Mouse (Mus musculus) intestine, postnatal 0 days (tissue): ENCODE results near the gene Hoxc13. TPM values are rescaled to one million over a fixed set of nuclear protein-coding genes. Genes with fewer than 3 reads are reported as not detected.

Experiments used
- ATAC-seq: fragments of 200-750 bp; cut with Nextera tagmentation; 2 replicates; pipeline ENCODE4 v1.8.0; 2017; ENCODE audit warnings: mild to moderate bottlenecking, moderate TSS enrichment, moderate library complexity
- H3K27ac ChIP-seq: fragments of 300-500 bp; sonication (generic); 2 replicates; pipeline ENCODE4 v1.5.1; 2014; ENCODE audit warnings: mild to moderate bottlenecking, low read depth, low read length, moderate library complexity
- H3K27me3 ChIP-seq: fragments of 300-500 bp; sonication (generic); replicated peaks from 2 replicates; pipeline ENCODE4 v1.6.1; 2014; ENCODE audit warnings: low read length, mixed read lengths; ENCODE audit not compliant: control insufficient read depth, insufficient read depth
- H3K36me3 ChIP-seq: fragments of 300-500 bp; sonication (generic); 2 replicates; pipeline ENCODE4 v1.6.1; 2014; ENCODE audit warnings: mild to moderate bottlenecking, moderate library complexity; ENCODE audit not compliant: control insufficient read depth, insufficient read depth
- H3K4me1 ChIP-seq: fragments of 300-500 bp; sonication (generic); replicated peaks from 2 replicates; pipeline ENCODE4 v1.6.1; 2014; ENCODE audit warnings: antibody characterized with exemption, low read length, mixed read lengths; ENCODE audit not compliant: control insufficient read depth, insufficient read depth
- H3K4me2 ChIP-seq: fragments of 300-500 bp; sonication (generic); replicated peaks from 2 replicates; pipeline ENCODE4 v1.6.1; 2014; ENCODE audit warnings: low read depth, mild to moderate bottlenecking, moderate library complexity
- H3K4me3 ChIP-seq: fragments of 300-500 bp; sonication (generic); 2 replicates; pipeline ENCODE4 v1.5.1; 2014; ENCODE audit warnings: low read depth, low read length
- H3K9ac ChIP-seq: fragments of 300-500 bp; sonication (generic); 2 replicates; pipeline ENCODE4 v1.6.1; 2014; ENCODE audit warnings: mild to moderate bottlenecking, low read depth, low read length
- H3K9me3 ChIP-seq: fragments of 300-500 bp; sonication (generic); 2 replicates; pipeline ENCODE4 v1.6.1; 2016; ENCODE audit warnings: mixed run types; ENCODE audit not compliant: control insufficient read depth
- CTCF ChIP-seq: sonication (generic); IDR thresholded peaks from 2 replicates; pipeline ENCODE4 v1.5.1; 2016; ENCODE audit warnings: low read depth, mild to moderate bottlenecking, control low read depth, antibody characterized with exemption, moderate library complexity
- WGBS: fragments of 180-500 bp; shearing (Covaris S2); extraction: QIAGEN DNeasy Blood & Tissue Kit; methylation state at CpG from one replicate; pipeline ENCODE4 v1.1.7; 2014; 5-methylcytosine and 5-hydroxymethylcytosine counted together
- polyA plus RNA-seq: library from polyadenylated mRNA; unstranded; fragments of >200 nt; fragmentation: Nextera tagmentation; extraction: Ambion mirVana; gene quantifications from 2 replicates; pipeline ENCODE4 v1.2.1, GENCODE M21; 2015

Hoxc13 gene
- polyA plus RNA-seq, 1 experiment from 2014 or later = not detected

DNA sequence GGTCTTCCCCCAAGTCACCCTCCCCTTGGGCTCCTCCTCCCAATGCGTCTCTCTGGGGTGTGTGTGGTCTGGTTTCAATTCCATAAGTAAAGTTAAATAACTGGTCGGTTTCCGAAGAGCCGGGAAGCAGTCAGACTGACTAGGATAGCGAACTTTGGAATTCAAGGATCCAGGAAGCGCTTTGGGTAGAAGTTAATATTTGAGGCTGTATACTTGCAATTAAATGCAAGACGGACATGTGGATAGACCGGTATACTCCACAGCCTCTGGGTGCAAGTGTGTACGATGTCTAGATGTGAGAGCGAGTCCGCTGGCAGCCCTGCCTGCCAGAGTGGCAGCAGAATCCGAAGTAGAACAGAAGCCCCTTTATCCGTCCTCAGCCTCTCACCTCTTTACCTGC is 41.6 kb downstream of the Hoxc13 start:
- Histone ChIP-seq H3K27me3 (peaks cover 96% of the 10 kb centered on the region), H3K4me2 (no peak overlapping the region)
- ATAC-seq = no peak

GRCm38 (mm10) chr15:102963259-102963658 is 42.4 kb downstream of the Hoxc13 start:
- H3K27me3 ChIP-seq = peaks cover 95% of the 10 kb centered on the region
- ATAC-seq = no peak
- H3K9ac ChIP-seq = no peak overlapping the region
- no peaks in the 10 kb centered on the region for H3K36me3 ChIP-seq
- no peaks in the 10 kb centered on the region for H3K9me3 ChIP-seq
- no peak for TF ChIP-seq CTCF
- WGBS = 5% methylated on average over 8 of the region's 8 CpGs
- no peak overlapping the region for H3K4me3 ChIP-seq
- no peak overlapping the region for H3K27ac ChIP-seq
- H3K4me1 ChIP-seq = no peaks in the 10 kb centered on the region
- H3K4me2 ChIP-seq = peak overlapping the region; percentile 41; the same call in 1 of the 2 replicates

More for the DNA sequence above, 41.6 kb downstream of the Hoxc13 start:
- Histone ChIP-seq H3K36me3 (no peaks in the 10 kb centered on the region), H3K9me3 (no peaks in the 10 kb centered on the region), H3K9ac (no peak overlapping the region), H3K27ac (no peak overlapping the region), H3K4me3 (peak overlapping the region; percentile 1; the same call in 1 of the 2 replicates), H3K4me1 (no peaks in the 10 kb centered on the region)
- 4% methylated on average over 13 of the region's 13 CpGs for WGBS
- no peak for TF ChIP-seq CTCF

GRCm38 (mm10) chr15:102963671-102964640 is 43.1 kb downstream of the Hoxc13 start:
- H3K4me1 ChIP-seq = no peaks in the 10 kb centered on the region
- no peak overlapping the region for H3K9ac ChIP-seq
- H3K4me3 ChIP-seq = peak overlapping the region; percentile 11; the same call in 1 of the 2 replicates
- 2% methylated on average over 28 of the region's 28 CpGs for WGBS
- peaks cover 95% of the 10 kb centered on the region for H3K27me3 ChIP-seq
- H3K36me3 ChIP-seq = no peaks in the 10 kb centered on the region
- no peaks in the 10 kb centered on the region for H3K9me3 ChIP-seq
- TF ChIP-seq CTCF = no peak
- H3K27ac ChIP-seq = no peak overlapping the region
- H3K4me2 ChIP-seq = peak overlapping the region; percentile 41
- ATAC-seq = no peak

- H3K4me2 ChIP-seq = no peak overlapping the region
- H3K27me3 ChIP-seq = peaks cover 96% of the 10 kb centered on the region
- TF ChIP-seq CTCF = no peak
These were observed 44.3 kb downstream of the Hoxc13 start for GRCm38 (mm10) chr15:102965003-102965891.

GRCm38 (mm10) chr15:102965892-102966775 is 45.2 kb downstream of the Hoxc13 start:
- H3K27me3 ChIP-seq = peaks cover 96% of the 10 kb centered on the region
- H3K27ac ChIP-seq = no peak overlapping the region

More at GRCm38 (mm10) chr15:102965003-102965891, 44.3 kb downstream of the Hoxc13 start:
- Histone ChIP-seq H3K36me3 (no peaks in the 10 kb centered on the region), H3K9ac (no peak overlapping the region), H3K4me1 (no peaks in the 10 kb centered on the region), H3K27ac (no peak overlapping the region), H3K4me3 (no peak overlapping the region), H3K9me3 (no peaks in the 10 kb centered on the region)
- WGBS = 5% methylated on average over 26 of the region's 26 CpGs
- no peak for ATAC-seq

More at GRCm38 (mm10) chr15:102965892-102966775, 45.2 kb downstream of the Hoxc13 start:
- Histone ChIP-seq H3K4me2 (peak overlapping the region; percentile 25; the same call in 1 of the 2 replicates), H3K4me1 (no peaks in the 10 kb centered on the region), H3K9me3 (no peaks in the 10 kb centered on the region), H3K36me3 (no peaks in the 10 kb centered on the region), H3K4me3 (0 out of 2 replicates have a peak overlapping the region, but pooled peaks have one; percentile 0), H3K9ac (no peak overlapping the region)
- TF ChIP-seq CTCF = peak; percentile 89
- 4% methylated on average over 30 of the region's 30 CpGs for WGBS
- peak; percentile 35; the same call in 1 of the 2 replicates for ATAC-seq
